Mouse (Mus musculus) heart, embryonic 15.5 days (tissue): ENCODE measurements around the gene Larp6. TPM values are rescaled to one million over a fixed set of nuclear protein-coding genes. Genes with fewer than 3 reads are reported as not detected.

Experiments
- ATAC-seq: fragments of 200-750 bp; cut with Nextera tagmentation; replicated peaks from 2 replicates; pipeline ENCODE4 v1.8.0; 2017; ENCODE audit warnings: low read depth, moderate TSS enrichment; ENCODE audit not compliant: insufficient number of reproducible peaks, insufficient read depth, low FRiP score
- H3K27ac ChIP-seq: fragments of 300-500 bp; sonication (generic); 2 replicates; pipeline ENCODE4 v1.5.1; 2015; ENCODE audit warnings: mild to moderate bottlenecking, inconsistent platforms
- H3K27me3 ChIP-seq: fragments of 300-500 bp; sonication (generic); 2 replicates; pipeline ENCODE4 v1.6.1; 2015; ENCODE audit warnings: inconsistent platforms
- H3K36me3 ChIP-seq: fragments of 300-500 bp; sonication (generic); 2 replicates; pipeline ENCODE4 v1.6.1; 2015; ENCODE audit warnings: mild to moderate bottlenecking, inconsistent platforms
- H3K4me1 ChIP-seq: fragments of 300-500 bp; sonication (generic); replicated peaks from 2 replicates; pipeline ENCODE4 v1.6.1; 2015; ENCODE audit warnings: inconsistent platforms
- H3K4me2 ChIP-seq: fragments of 300-500 bp; sonication (generic); 2 replicates; pipeline ENCODE4 v1.6.1; 2015; ENCODE audit warnings: inconsistent platforms, mild to moderate bottlenecking, moderate library complexity
- H3K4me3 ChIP-seq: fragments of 300-500 bp; sonication (generic); 2 replicates; pipeline ENCODE4 v1.5.1; 2015; ENCODE audit warnings: mild to moderate bottlenecking, inconsistent platforms
- H3K9ac ChIP-seq: fragments of 300-500 bp; sonication (generic); 2 replicates; pipeline ENCODE4 v1.6.1; 2015; ENCODE audit warnings: mild to moderate bottlenecking, inconsistent platforms
- H3K9me3 ChIP-seq: fragments of 300-500 bp; sonication (generic); replicated peaks from 2 replicates; pipeline ENCODE4 v1.6.1; 2016; ENCODE audit warnings: inconsistent platforms
- WGBS: fragments of 180-500 bp; shearing (Covaris S2); methylation state at CpG from one replicate; pipeline ENCODE4 v1.1.7; 2015; ENCODE audit warnings: mixed read lengths; 5-methylcytosine and 5-hydroxymethylcytosine counted together
- polyA plus RNA-seq: library from polyadenylated mRNA; unstranded; fragments of >200 nt; fragmentation: Nextera tagmentation; extraction: Ambion mirVana; gene quantifications from 2 replicates; pipeline ENCODE4 v1.2.1, GENCODE M21; 2015

Larp6 gene
- polyA plus RNA-seq: 0.79 and 1.3 TPM in 2 replicates

DNA sequence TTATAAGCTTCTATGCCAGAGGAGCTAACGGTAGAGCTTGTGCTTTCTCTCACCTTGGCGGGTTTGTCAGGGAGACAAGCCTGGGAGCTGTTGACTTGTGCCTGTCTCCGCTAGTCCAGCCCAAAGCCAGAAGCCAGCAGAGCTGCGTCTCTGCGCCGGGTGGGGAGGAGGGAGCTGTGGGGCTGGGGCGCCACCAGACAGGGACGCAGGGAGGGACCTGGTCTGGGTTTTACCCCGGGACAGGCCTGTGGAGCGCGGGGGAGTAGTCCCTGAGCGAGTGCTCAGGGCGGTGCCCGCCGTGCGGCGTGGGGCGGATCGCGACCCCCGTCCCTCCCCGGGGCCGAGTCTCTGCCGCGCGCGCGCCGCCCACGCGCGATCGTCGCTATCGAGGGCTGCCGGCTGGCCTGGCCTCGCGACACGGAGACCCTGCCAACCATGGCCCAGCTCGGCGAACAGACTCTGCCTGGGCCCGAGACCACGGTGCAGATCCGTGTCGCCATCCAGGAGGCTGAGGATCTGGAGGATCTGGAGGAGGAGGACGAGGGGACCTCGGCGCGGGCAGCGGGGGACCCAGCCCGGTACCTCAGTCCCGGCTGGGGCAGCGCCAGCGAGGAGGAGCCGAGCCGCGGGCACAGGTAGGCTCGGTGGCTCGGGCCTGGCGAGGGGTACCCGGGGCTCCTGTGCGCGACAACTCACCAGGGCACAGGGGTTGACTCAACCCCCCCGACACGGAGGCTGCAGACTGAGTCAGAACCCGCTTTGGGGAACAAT is at the start of gene Larp6:
Gene Larp6, plus strand, starts transcription at position 219 of the 771 bp plus-strand sequence.
- H3K27me3 ChIP-seq: peaks cover 19% of the 10 kb centered on the region
- peaks cover 15% of the 10 kb centered on the region for H3K4me1 ChIP-seq
- no peaks in the 10 kb centered on the region for H3K9me3 ChIP-seq
- peak within 1 kb of the TSS; percentile 100 for H3K4me2 ChIP-seq
- H3K9ac ChIP-seq: peak within 1 kb of the TSS; percentile 76
- H3K27ac ChIP-seq: no peak within 1 kb of the TSS
- peak; percentile 58 for ATAC-seq
- no peaks in the 10 kb centered on the region for H3K36me3 ChIP-seq
- H3K4me3 ChIP-seq: peak within 1 kb of the TSS; percentile 71
- 2% methylated on average over 66 of the region's 66 CpGs for WGBS

DNA sequence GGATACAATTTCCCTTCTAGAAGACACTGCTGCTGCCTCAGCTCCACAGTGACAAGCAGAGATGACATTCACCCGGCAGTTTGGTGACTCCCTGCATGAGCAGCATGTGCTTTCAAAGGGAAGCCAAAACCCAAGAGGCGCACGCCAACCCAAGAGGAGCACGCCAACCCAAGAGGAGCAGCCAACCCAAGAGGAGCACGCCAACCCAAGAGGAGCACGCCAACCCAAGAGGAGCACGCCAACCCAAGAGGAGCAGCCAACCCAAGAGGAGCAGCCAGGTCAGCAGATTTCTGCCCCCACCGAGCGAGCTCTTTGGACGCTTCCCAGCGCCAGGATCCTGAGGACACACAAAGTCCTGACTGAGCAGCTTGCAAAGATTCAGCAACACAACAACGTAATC is 48.4 kb upstream of the Larp6 start:
- Histone ChIP-seq H3K4me1 (no peaks in the 10 kb centered on the region), H3K9me3 (no peaks in the 10 kb centered on the region), H3K27ac (no peak overlapping the region), H3K36me3 (no peaks in the 10 kb centered on the region), H3K27me3 (no peaks in the 10 kb centered on the region), H3K9ac (no peak overlapping the region), H3K4me2 (no peak overlapping the region), H3K4me3 (no peak overlapping the region)
- 93% methylated on average over 12 of the region's 12 CpGs for WGBS
- ATAC-seq: no peak

DNA sequence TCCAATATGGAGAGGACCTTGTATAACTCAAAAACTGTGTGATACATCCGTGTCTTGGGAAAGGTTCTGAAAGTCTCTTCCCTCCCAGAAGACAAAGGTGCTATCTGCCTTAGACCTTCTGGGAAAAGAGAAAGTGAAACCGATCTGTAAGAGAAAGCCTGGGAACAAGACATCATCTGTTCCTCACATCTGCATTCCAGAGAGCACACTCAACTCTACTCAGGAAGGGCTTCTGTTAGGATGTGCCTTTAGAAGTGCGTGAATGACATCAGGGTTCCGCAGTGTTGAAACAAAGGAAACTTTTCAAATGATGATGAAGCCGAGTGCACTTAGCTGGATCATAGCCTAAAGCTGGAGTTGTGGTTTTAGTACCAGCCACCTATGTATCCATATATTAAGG is 47.9 kb upstream of the Larp6 start:
- Histone ChIP-seq H3K9me3 (no peaks in the 10 kb centered on the region), H3K4me3 (no peak overlapping the region), H3K4me1 (no peaks in the 10 kb centered on the region), H3K36me3 (no peaks in the 10 kb centered on the region), H3K4me2 (no peak overlapping the region), H3K27me3 (no peaks in the 10 kb centered on the region), H3K27ac (no peak overlapping the region), H3K9ac (no peak overlapping the region)
- ATAC-seq: no peak
- 79% methylated on average over 5 of the region's 5 CpGs for WGBS

DNA sequence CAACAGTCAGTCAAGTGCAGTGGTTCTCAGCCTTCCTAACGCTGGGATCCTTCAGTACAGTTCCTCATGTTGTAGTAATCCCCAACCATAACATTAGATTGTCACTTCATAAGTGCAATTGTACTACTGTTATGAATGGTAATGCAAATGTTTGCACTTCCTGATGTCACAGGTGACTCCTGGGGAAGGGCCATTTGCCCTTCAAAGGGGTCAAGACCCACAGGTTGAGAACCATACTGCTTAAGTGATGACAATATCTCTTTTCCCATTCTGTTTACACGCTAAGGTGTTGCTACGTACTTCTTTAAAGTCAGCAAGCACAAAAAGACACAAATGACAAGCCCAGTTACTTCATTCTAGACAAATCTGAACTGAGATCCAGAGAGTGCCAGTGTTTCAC is 47.3 kb upstream of the Larp6 start:
- Histone ChIP-seq H3K9me3 (no peaks in the 10 kb centered on the region), H3K4me1 (no peaks in the 10 kb centered on the region), H3K9ac (no peak overlapping the region), H3K36me3 (no peaks in the 10 kb centered on the region), H3K27ac (no peak overlapping the region), H3K27me3 (no peaks in the 10 kb centered on the region), H3K4me3 (no peak overlapping the region), H3K4me2 (no peak overlapping the region)
- no peak for ATAC-seq
- WGBS: 88% methylated on average over 3 of the region's 3 CpGs

DNA sequence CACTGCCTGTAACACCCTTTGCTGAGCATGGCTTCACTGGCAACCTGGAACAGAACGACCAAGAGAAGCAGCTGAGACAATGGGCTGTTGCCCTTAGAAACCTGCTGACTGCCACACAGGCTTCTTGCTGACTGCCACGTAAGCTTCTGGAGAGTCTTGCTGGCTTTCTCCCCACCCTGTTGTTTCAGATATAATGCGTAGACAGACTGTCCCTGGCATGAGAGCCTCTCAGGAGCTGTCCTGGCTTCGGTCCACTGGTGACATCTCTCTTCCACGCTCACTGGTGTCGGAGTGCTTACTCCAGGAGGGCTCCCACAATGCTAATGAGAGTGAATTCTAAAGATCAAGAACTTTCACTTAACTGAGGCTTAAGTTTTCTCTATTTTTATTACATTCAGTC is 43.9 kb upstream of the Larp6 start:
- Histone ChIP-seq H3K9me3 (no peaks in the 10 kb centered on the region), H3K36me3 (no peaks in the 10 kb centered on the region), H3K27ac (no peak overlapping the region), H3K4me2 (no peak overlapping the region), H3K4me3 (no peak overlapping the region), H3K27me3 (no peaks in the 10 kb centered on the region), H3K9ac (no peak overlapping the region), H3K4me1 (no peaks in the 10 kb centered on the region)
- WGBS: 80% methylated on average over 6 of the region's 6 CpGs
- no peak for ATAC-seq

DNA sequence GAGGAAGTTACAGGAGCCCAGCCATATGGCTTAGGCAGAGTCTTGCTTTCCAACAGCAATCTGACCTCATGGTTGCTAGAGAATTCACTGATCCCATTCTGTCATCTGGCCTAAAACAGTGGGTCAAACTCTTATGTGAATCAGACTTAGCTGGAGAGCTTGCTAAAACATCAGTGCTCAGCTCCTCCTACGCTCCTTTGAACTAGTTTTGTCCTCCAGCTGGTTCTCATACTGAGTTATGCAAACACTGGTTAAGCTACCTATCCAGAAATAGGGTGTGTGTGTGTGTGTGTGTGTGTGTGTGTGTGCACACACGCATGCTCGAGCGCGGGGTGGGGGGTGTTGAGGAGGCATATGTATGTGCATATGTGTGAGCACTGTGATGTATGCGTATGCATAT is 40.2 kb upstream of the Larp6 start:
- H3K4me1 ChIP-seq: no peaks in the 10 kb centered on the region
- no peaks in the 10 kb centered on the region for H3K36me3 ChIP-seq
- ATAC-seq: no peak
- H3K4me2 ChIP-seq: no peak overlapping the region
- no peak overlapping the region for H3K4me3 ChIP-seq
- H3K27me3 ChIP-seq: no peaks in the 10 kb centered on the region
- no peak overlapping the region for H3K9ac ChIP-seq
- no peak overlapping the region for H3K27ac ChIP-seq
- WGBS: 93% methylated on average over 6 of the region's 6 CpGs
- H3K9me3 ChIP-seq: no peaks in the 10 kb centered on the region

DNA sequence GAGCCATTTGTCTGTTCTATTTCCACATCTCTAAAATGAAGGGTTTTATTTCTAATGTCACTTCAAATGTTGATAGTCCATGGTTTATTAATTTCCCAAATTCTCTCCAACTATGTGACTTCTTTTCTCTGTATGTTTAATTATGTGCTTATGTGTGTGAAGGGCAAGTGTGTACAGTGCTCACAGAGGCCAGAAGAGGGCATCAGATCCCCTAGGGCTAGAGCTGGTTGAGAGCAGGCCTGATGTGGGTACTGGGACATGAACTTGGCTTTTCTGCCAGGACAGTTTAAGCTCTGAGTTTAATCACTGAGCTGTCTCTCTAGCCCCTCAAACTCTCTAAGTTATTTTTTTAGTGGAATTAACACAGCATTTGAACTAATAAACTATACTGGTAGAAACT is 38.0 kb upstream of the Larp6 start:
- no peak for ATAC-seq
- H3K9me3 ChIP-seq: no peaks in the 10 kb centered on the region

DNA sequence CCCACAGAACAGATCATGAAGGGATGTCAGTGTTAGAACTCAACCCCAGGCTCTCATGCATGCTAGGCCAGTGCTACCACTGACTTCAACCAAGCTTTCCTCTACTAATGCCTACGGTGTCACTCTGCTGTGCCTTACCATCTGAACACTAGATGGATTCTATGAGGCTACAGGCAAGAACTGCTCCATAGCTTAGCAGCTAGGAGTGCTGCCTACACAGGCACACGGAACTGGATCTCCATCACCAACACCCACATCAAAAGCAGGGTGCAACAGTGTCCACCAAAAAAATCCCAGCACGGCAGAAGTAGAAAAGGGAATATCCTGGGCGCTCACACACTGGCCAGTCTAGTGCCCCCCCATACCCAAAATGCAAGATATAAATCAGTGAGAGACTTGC is 36.4 kb upstream of the Larp6 start:
- 88% methylated on average over 4 of the region's 4 CpGs for WGBS
- no peaks in the 10 kb centered on the region for H3K27me3 ChIP-seq
- no peaks in the 10 kb centered on the region for H3K9me3 ChIP-seq
- H3K36me3 ChIP-seq: peaks cover 10% of the 10 kb centered on the region; the same call in 1 of the 2 replicates
- no peaks in the 10 kb centered on the region for H3K4me1 ChIP-seq
- H3K4me3 ChIP-seq: no peak overlapping the region
- ATAC-seq: no peak
- no peak overlapping the region for H3K27ac ChIP-seq
- H3K4me2 ChIP-seq: no peak overlapping the region
- no peak overlapping the region for H3K9ac ChIP-seq

More for the DNA sequence above, 38.0 kb upstream of the Larp6 start:
- Histone ChIP-seq H3K9ac (no peak overlapping the region), H3K27me3 (no peaks in the 10 kb centered on the region), H3K36me3 (0 out of 2 replicates have a peak, but pooled peaks cover 1% of the 10 kb centered on the region), H3K4me1 (no peaks in the 10 kb centered on the region), H3K27ac (no peak overlapping the region), H3K4me2 (no peak overlapping the region), H3K4me3 (no peak overlapping the region)

DNA sequence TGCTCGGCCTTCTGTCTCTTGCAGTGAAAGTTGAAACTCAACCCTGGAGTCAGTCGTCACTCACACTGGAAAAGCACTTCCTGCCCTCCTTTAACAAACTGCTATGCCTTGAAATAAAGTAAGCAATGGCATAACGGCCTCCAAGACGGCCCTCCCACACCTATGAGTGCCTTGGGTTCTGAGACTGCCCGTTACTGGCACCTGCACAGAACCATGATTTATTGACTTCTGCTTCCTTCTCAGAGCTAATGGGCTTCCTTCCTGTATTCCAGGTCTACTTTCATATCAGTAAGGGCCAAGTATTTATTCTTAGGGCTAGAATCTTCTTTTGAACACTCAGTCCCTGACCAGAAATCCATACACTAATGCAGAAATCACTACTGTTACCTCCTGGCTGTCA is 33.9 kb upstream of the Larp6 start:
- no peak overlapping the region for H3K4me3 ChIP-seq
- H3K9me3 ChIP-seq: no peaks in the 10 kb centered on the region
- no peak overlapping the region for H3K9ac ChIP-seq
- WGBS: 66% methylated on average over 5 of the region's 5 CpGs
- no peaks in the 10 kb centered on the region for H3K27me3 ChIP-seq
- peaks cover 10% of the 10 kb centered on the region; the same call in 1 of the 2 replicates for H3K36me3 ChIP-seq
- H3K27ac ChIP-seq: no peak overlapping the region
- H3K4me2 ChIP-seq: no peak overlapping the region
- H3K4me1 ChIP-seq: no peaks in the 10 kb centered on the region
- ATAC-seq: no peak

DNA sequence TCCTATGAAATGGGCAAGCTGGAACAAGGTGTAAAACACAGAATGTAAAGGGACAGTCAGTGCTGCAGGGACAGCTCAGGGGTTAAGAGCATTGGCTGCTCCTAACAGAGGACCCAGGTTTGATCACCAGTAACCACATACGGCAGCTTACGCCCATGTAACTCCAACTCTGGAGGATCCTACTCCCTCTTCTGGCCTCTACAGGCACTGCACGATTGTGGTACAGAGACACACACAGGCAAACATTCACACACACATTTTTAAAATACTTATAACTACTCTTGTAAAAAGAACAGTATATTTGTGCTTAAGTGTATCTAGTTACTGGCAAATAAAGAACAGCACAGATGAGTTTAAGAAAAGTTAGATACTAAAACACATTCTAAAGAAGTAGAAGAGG is 31.8 kb upstream of the Larp6 start:
- Histone ChIP-seq H3K4me2 (no peak overlapping the region), H3K27ac (no peak overlapping the region), H3K9ac (no peak overlapping the region), H3K9me3 (no peaks in the 10 kb centered on the region), H3K36me3 (peaks cover 10% of the 10 kb centered on the region; the same call in 1 of the 2 replicates), H3K4me1 (no peaks in the 10 kb centered on the region), H3K27me3 (no peaks in the 10 kb centered on the region), H3K4me3 (no peak overlapping the region)
- 84% methylated on average over 3 of the region's 3 CpGs for WGBS
- no peak for ATAC-seq

DNA sequence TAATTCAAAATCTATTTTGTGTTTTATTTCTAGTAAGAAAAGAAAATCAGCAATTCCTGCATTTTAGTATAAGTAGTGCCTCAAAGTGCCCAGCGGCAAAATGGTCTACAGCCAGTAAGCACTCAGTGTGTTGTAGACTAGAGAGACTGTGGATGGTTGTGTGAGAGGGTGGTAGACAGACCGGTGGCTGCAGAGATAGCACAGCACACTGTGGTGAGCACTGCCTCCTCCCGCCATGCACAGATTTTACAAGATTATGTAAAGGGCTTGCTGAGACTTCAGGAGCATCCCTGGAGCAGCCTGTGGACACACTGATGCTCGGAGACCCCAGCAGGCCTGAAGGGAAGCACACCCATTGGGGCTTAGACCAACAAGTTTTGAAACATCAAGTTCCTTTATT is 30.0 kb upstream of the Larp6 start:
- 82% methylated on average over 4 of the region's 4 CpGs for WGBS
- no peak for ATAC-seq
- H3K4me2 ChIP-seq: no peak overlapping the region
- H3K27me3 ChIP-seq: no peaks in the 10 kb centered on the region
- H3K9me3 ChIP-seq: no peaks in the 10 kb centered on the region
- H3K4me3 ChIP-seq: no peak overlapping the region
- H3K4me1 ChIP-seq: peaks cover 2% of the 10 kb centered on the region; the same call in 1 of the 2 replicates
- no peak overlapping the region for H3K27ac ChIP-seq
- H3K36me3 ChIP-seq: peaks cover 10% of the 10 kb centered on the region; the same call in 1 of the 2 replicates
- H3K9ac ChIP-seq: no peak overlapping the region

DNA sequence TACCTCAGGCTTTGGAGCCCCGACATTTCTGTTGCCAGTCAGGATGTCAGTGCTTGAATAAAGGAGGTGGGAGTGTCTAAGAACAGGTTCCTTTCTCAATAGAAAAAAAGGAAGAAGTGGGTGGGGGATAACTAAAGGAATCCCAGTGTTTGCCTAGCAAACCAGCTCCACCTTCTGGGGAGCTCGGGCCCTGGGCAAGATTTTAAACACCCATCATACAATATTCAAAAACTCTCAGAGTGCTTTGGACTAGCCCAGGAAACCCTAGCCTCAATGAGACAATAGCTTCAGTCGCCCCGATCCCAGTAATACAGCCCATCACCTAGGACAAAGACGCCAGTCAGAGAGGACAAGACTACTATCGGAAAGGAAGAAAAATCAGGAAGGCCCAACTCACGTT is 25.4 kb upstream of the Larp6 start:
- H3K36me3 ChIP-seq: no peaks in the 10 kb centered on the region
- H3K4me1 ChIP-seq: peaks cover 7% of the 10 kb centered on the region
- H3K27me3 ChIP-seq: no peaks in the 10 kb centered on the region
- H3K9ac ChIP-seq: peak overlapping the region; percentile 60
- no peak for ATAC-seq
- WGBS: 4% methylated on average over 7 of the region's 7 CpGs
- peak overlapping the region; percentile 73 for H3K4me3 ChIP-seq
- H3K27ac ChIP-seq: peak overlapping the region; percentile 73
- H3K4me2 ChIP-seq: peak overlapping the region; percentile 80
- H3K9me3 ChIP-seq: no peaks in the 10 kb centered on the region
